9 mouse cellular contexts compared by ENCODE assay signal in the genomic region with DNA sequence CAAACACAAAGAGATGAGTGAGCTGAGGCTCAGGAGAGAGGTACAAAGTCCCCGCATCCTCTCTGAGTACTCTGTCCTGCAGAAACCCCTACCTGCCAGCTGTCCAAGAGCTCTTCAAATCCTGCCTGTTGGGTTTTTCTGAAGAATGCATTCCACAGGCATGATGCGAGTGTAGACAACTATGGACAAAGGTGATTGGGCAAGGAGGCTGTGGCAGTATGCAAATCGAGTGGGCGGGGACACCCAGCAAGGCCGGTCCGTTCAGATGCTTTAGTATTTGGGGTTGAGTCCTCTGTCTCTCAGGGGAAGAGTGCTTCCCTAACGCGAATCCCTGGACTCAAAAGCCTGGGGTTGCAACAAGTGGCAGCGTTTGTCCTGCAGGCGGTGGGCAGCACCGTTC. TPM values are rescaled to one million over a fixed set of nuclear protein-coding genes. Genes with fewer than 3 reads are reported as not detected.
DNase-seq lines count a peak whose midpoint lies in the region; ATAC-seq and TF ChIP-seq lines count a peak whose summit lies in the region.
"Had no signal": no experiment of that assay in that cellular context is flagged by ENCODE, and none has a peak within 500 bp of the region (broad histone marks: within the 10 kb centered on the region; RNA-seq: fewer than 3 reads in every experiment).

No protein-coding gene starts in this region.

- 7% methylated on average over 11 of the region's 11 CpGs for WGBS in heart, embryonic 16.5 days
- WGBS in lung, embryonic 14.5 days, result 8% methylated on average over 11 of the region's 11 CpGs

- H3K36me3 ChIP-seq in heart, embryonic 16.5 days (ENCODE audit: control insufficient read depth, insufficient read depth), result no peaks in the 10 kb centered on the region
- H3K36me3 ChIP-seq in lung, embryonic 14.5 days (ENCODE audit: insufficient read depth), result no peaks in the 10 kb centered on the region

- no peaks in the 10 kb centered on the region for H3K9me3 ChIP-seq in heart, embryonic 16.5 days (replicated peaks; ENCODE audit: control insufficient read depth, low read length)
- H3K9me3 ChIP-seq in lung, embryonic 14.5 days (ENCODE audit: low read depth, low read length), result no peaks in the 10 kb centered on the region

- no peaks in the 10 kb centered on the region for H3K27me3 ChIP-seq in heart, embryonic 16.5 days (ENCODE audit: control insufficient read depth, insufficient read depth, low read length)
- H3K27me3 ChIP-seq in lung, embryonic 14.5 days (ENCODE audit: insufficient read depth, low read length), result no peaks in the 10 kb centered on the region

- no peak overlapping the region for H3K27ac ChIP-seq in heart, embryonic 16.5 days (ENCODE audit: low read length)
- no peak overlapping the region for H3K27ac ChIP-seq in lung, embryonic 14.5 days (ENCODE audit: low read depth)

- no peak for ATAC-seq in heart, embryonic 16.5 days (replicated peaks; ENCODE audit: extremely low read depth, insufficient read depth, low FRiP score)
- peak; percentile 83 for ATAC-seq in lung, embryonic 14.5 days (ENCODE audit: insufficient read depth)
- no peak for ATAC-seq in megakaryocyte, adult 5-6 weeks (ENCODE audit: poor library complexity, severe bottlenecking)

- no peaks in the 10 kb centered on the region for H3K4me1 ChIP-seq in heart, embryonic 16.5 days (ENCODE audit: control insufficient read depth, insufficient read depth, low read length)
- H3K4me1 ChIP-seq in lung, embryonic 14.5 days (ENCODE audit: insufficient read depth), result peaks cover 4% of the 10 kb centered on the region; the same call in 1 of the 2 replicates

- peak; percentile 95 for DNase-seq in heart, adult 11 months
- DNase-seq in heart, adult 8-10 months (ENCODE audit: low spot score), result no peak
- DNase-seq in Muller cell, postnatal 12 days (ENCODE audit: inconsistent ontology term), result peak; percentile 85
- DNase-seq in lung, embryonic 14.5 days, result peak; percentile 77
- DNase-seq in thymus, postnatal 4 days, result no peak
- DNase-seq in layer of hippocampus, adult 9-11 months, result no peak

- no peak for TF ChIP-seq CTCF in lung, embryonic 14.5 days (IDR thresholded peaks at IDR 0.05; ENCODE audit: low read depth)

- peak overlapping the region; percentile 17; the same call in 1 of the 2 replicates for H3K4me2 ChIP-seq in heart, embryonic 16.5 days (ENCODE audit: low read depth, low read length)
- peak overlapping the region; percentile 46 for H3K4me2 ChIP-seq in lung, embryonic 14.5 days

- no peak overlapping the region for H3K4me3 ChIP-seq in heart, embryonic 16.5 days (ENCODE audit: low read length)
- no peak overlapping the region for H3K4me3 ChIP-seq in lung, embryonic 14.5 days (ENCODE audit: low read depth, low read length)
- H3K4me3 ChIP-seq: myocyte had no signal

- H3K9ac ChIP-seq in heart, embryonic 16.5 days (ENCODE audit: low read length), result no peak overlapping the region
- no peak overlapping the region for H3K9ac ChIP-seq in lung, embryonic 14.5 days

RNA-seq across cellular contexts. Expression of gene Sept8, which starts 18.5 kb away (rescaled TPM):
- 10 to 100 TPM; 22.3 to 27.2 (median 25.6) TPM for total RNA-seq in heart, adult 8-10 months (2022)
- 22.9 and 23.3 TPM in 2 replicates for polyA plus RNA-seq in heart, embryonic 16.5 days (2015; fragmentation: Nextera tagmentation; extraction: Ambion mirVana)
- 25.3 and 25.6 TPM in 2 replicates for polyA plus RNA-seq in lung, embryonic 14.5 days (2014; fragmentation: Nextera tagmentation; extraction: Ambion mirVana)
- 9.0 and 9.5 TPM in 2 replicates for total RNA-seq in megakaryocyte, adult 5-6 weeks (2015)
- 6.1 and 10.1 TPM in 2 replicates for total RNA-seq in megakaryocyte, adult 5-6 weeks (2017)

RNA-seq across cellular contexts. Expression of gene Sowaha, which starts 20.5 kb away (rescaled TPM):
- total RNA-seq in heart, adult 8-10 months (2022), result under 1 TPM; 0.22 to 0.44 (median 0.34) TPM
- 0.17 and 0.18 TPM in 2 replicates for polyA plus RNA-seq in heart, embryonic 16.5 days (2015; fragmentation: Nextera tagmentation; extraction: Ambion mirVana)
- 0.17 and 0.18 TPM in 2 replicates for polyA plus RNA-seq in lung, embryonic 14.5 days (2014; fragmentation: Nextera tagmentation; extraction: Ambion mirVana)
- not detected in 2 replicates for total RNA-seq in megakaryocyte, adult 5-6 weeks (2015)
- total RNA-seq in megakaryocyte, adult 5-6 weeks (2017), result not detected in 2 replicates
- polyA plus RNA-seq: myocyte had no signal

RNA-seq across cellular contexts. Expression of gene Gm9945, which starts 20.6 kb away (rescaled TPM):
- total RNA-seq in heart, adult 8-10 months (2022), result not detected
- polyA plus RNA-seq in heart, embryonic 16.5 days (2015; fragmentation: Nextera tagmentation; extraction: Ambion mirVana), result not detected in 2 replicates
- not detected in 2 replicates for polyA plus RNA-seq in lung, embryonic 14.5 days (2014; fragmentation: Nextera tagmentation; extraction: Ambion mirVana)
- not detected in 2 replicates for total RNA-seq in megakaryocyte, adult 5-6 weeks (2015)
- not detected in 2 replicates for total RNA-seq in megakaryocyte, adult 5-6 weeks (2017)
- polyA plus RNA-seq: myocyte had no signal

RNA-seq across cellular contexts. Expression of gene Gm9837, which starts 30.3 kb away (rescaled TPM):
- total RNA-seq in heart, adult 8-10 months (2022), result not detected
- polyA plus RNA-seq in heart, embryonic 16.5 days (2015; fragmentation: Nextera tagmentation; extraction: Ambion mirVana), result not detected in 2 replicates
- polyA plus RNA-seq in lung, embryonic 14.5 days (2014; fragmentation: Nextera tagmentation; extraction: Ambion mirVana), result not detected in 2 replicates
- total RNA-seq in megakaryocyte, adult 5-6 weeks (2015), result not detected in 2 replicates
- not detected in 2 replicates for total RNA-seq in megakaryocyte, adult 5-6 weeks (2017)
- polyA plus RNA-seq: myocyte had no signal

RNA-seq across cellular contexts. Expression of gene Shroom1, which starts 43.6 kb away (rescaled TPM):
- total RNA-seq in heart, adult 8-10 months (2022), result under 1 TPM; 0.57 to 0.82 (median 0.73) TPM
- polyA plus RNA-seq in heart, embryonic 16.5 days (2015; fragmentation: Nextera tagmentation; extraction: Ambion mirVana), result 1.3 and 1.8 TPM in 2 replicates
- polyA plus RNA-seq in lung, embryonic 14.5 days (2014; fragmentation: Nextera tagmentation; extraction: Ambion mirVana), result 1.9 and 2.4 TPM in 2 replicates
- total RNA-seq in megakaryocyte, adult 5-6 weeks (2015), result 0.05 and 0.13 TPM in 2 replicates
- 0.07 and 4.5 TPM in 2 replicates for total RNA-seq in megakaryocyte, adult 5-6 weeks (2017)

Comparison
In these comparisons a context has a peak if more than half of its experiments do, and no peak if none do; other contexts are left out.
1. DNase-seq: peak in heart, adult 11 months (single experiment), Muller cell, postnatal 12 days (single experiment) and lung, embryonic 14.5 days (single experiment); none in heart, adult 8-10 months (single experiment), thymus, postnatal 4 days (single experiment) and layer of hippocampus, adult 9-11 months (single experiment).